Mouse (Mus musculus) left cerebral cortex, adult 11 months (tissue): ENCODE measurements around the gene Fscn3.

Experiments used
- DNase-seq: peaks from one replicate; pipeline ENCODE4 v3.0.0; 2022; ENCODE audit warnings: low spot score

Gene Fscn3

GRCm38 (mm10) chr6:28486905-28487304, 59.3 kb downstream of the Fscn3 start:
- DNase-seq, result no peak
